ENCODE assay signal across 8 mouse cellular contexts in genomic region chr5:135185596-135185995, GRCm38 (mm10). TPM values are rescaled to one million over a fixed set of nuclear protein-coding genes. Genes with fewer than 3 reads are reported as not detected.
DNase-seq lines count a peak whose midpoint lies in the region; ATAC-seq and TF ChIP-seq lines count a peak whose summit lies in the region.

No protein-coding gene starts in this region.

- H3K4me2 ChIP-seq in intestine, postnatal 0 days (replicated peaks; ENCODE audit: low read depth): no peak overlapping the region
- no peak overlapping the region for H3K4me2 ChIP-seq in intestine, embryonic 15.5 days (replicated peaks)
- H3K4me2 ChIP-seq in lung, postnatal 0 days (replicated peaks; ENCODE audit: low read depth, low read length): no peak overlapping the region
- H3K4me2 ChIP-seq in intestine, embryonic 16.5 days (ENCODE audit: low read depth, low read length): no peak overlapping the region

- WGBS in intestine, postnatal 0 days: 43% methylated on average over 3 of the region's 3 CpGs
- 30% methylated on average over 3 of the region's 3 CpGs for WGBS in intestine, embryonic 15.5 days
- WGBS in lung, postnatal 0 days: 35% methylated on average over 3 of the region's 3 CpGs
- WGBS in intestine, embryonic 16.5 days: 31% methylated on average over 3 of the region's 3 CpGs

- no peak for TF ChIP-seq POLR2A in ES-Bruce4 (IDR thresholded peaks at IDR 0.05; ENCODE audit: insufficient read depth, low read length)

- H3K27me3 ChIP-seq in intestine, postnatal 0 days (replicated peaks; ENCODE audit: control insufficient read depth, insufficient read depth, low read length): no peaks in the 10 kb centered on the region
- no peaks in the 10 kb centered on the region for H3K27me3 ChIP-seq in intestine, embryonic 15.5 days (replicated peaks)
- no peaks in the 10 kb centered on the region for H3K27me3 ChIP-seq in ES-Bruce4 (ENCODE audit: control insufficient read depth, insufficient read depth, low read length, poor library complexity, severe bottlenecking)
- H3K27me3 ChIP-seq in lung, postnatal 0 days (replicated peaks; ENCODE audit: insufficient read depth, low read length): no peaks in the 10 kb centered on the region
- no peaks in the 10 kb centered on the region for H3K27me3 ChIP-seq in intestine, embryonic 16.5 days (replicated peaks; ENCODE audit: control insufficient read depth, insufficient read depth, low read length)

- H3K4me3 ChIP-seq in intestine, postnatal 0 days (ENCODE audit: low read depth, low read length): no peak overlapping the region
- H3K4me3 ChIP-seq in intestine, embryonic 15.5 days (replicated peaks): no peak overlapping the region
- no peak overlapping the region for H3K4me3 ChIP-seq in ES-Bruce4 (ENCODE audit: low read depth, low read length)
- H3K4me3 ChIP-seq in lung, postnatal 0 days (ENCODE audit: low read depth, low read length): no peak overlapping the region
- H3K4me3 ChIP-seq in intestine, embryonic 16.5 days (ENCODE audit: low read length): no peak overlapping the region

- TF ChIP-seq EP300 in ES-Bruce4 (IDR thresholded peaks at IDR 0.05; ENCODE audit: insufficient read depth, low read depth, low read length): no peak
- no peak for TF ChIP-seq EP300 in lung, postnatal 0 days (IDR thresholded peaks at IDR 0.05)

- intact Hi-C loops in heart, postnatal 25 days (cut with DNase I): loop anchor here (5.0 kb wide), 2 partner anchors 173 to 507 kb away; no protein-coding TSS in a partner anchor

- peaks cover 6% of the 10 kb centered on the region; the same call in 1 of the 2 replicates for H3K4me1 ChIP-seq in intestine, postnatal 0 days (replicated peaks; ENCODE audit: control insufficient read depth, insufficient read depth, low read length)
- H3K4me1 ChIP-seq in intestine, embryonic 15.5 days (replicated peaks): peaks cover 14% of the 10 kb centered on the region
- H3K4me1 ChIP-seq in ES-Bruce4 (ENCODE audit: control insufficient read depth, insufficient read depth, low read length): peaks cover 5% of the 10 kb centered on the region
- no peaks in the 10 kb centered on the region for H3K4me1 ChIP-seq in lung, postnatal 0 days (ENCODE audit: insufficient read depth, low read depth, low read length)
- H3K4me1 ChIP-seq in intestine, embryonic 16.5 days (ENCODE audit: control insufficient read depth, insufficient read depth, low read length): peaks cover 21% of the 10 kb centered on the region

- no peak overlapping the region for H3K27ac ChIP-seq in intestine, postnatal 0 days (ENCODE audit: low read depth, low read length)
- no peak overlapping the region for H3K27ac ChIP-seq in intestine, embryonic 15.5 days
- no peak overlapping the region for H3K27ac ChIP-seq in ES-Bruce4 (ENCODE audit: insufficient read depth, low read length)
- H3K27ac ChIP-seq in lung, postnatal 0 days (ENCODE audit: low read length): no peak overlapping the region
- H3K27ac ChIP-seq in intestine, embryonic 16.5 days (ENCODE audit: low read length): no peak overlapping the region

- ATAC-seq in intestine, postnatal 0 days: no peak
- ATAC-seq in intestine, embryonic 15.5 days: no peak
- no peak for ATAC-seq in lung, postnatal 0 days
- ATAC-seq in intestine, embryonic 16.5 days: no peak

- H3K9ac ChIP-seq in intestine, postnatal 0 days (ENCODE audit: low read depth, low read length): no peak overlapping the region
- H3K9ac ChIP-seq in intestine, embryonic 15.5 days: no peak overlapping the region
- H3K9ac ChIP-seq in ES-Bruce4 (ENCODE audit: low read depth, poor library complexity, severe bottlenecking): no peak overlapping the region
- H3K9ac ChIP-seq in lung, postnatal 0 days (replicated peaks; ENCODE audit: low read depth): no peak overlapping the region
- H3K9ac ChIP-seq in intestine, embryonic 16.5 days (ENCODE audit: low read depth, low read length): no peak overlapping the region

- peaks cover 19% of the 10 kb centered on the region for H3K36me3 ChIP-seq in intestine, postnatal 0 days (ENCODE audit: control insufficient read depth, insufficient read depth)
- peaks cover 14% of the 10 kb centered on the region; the same call in 1 of the 2 replicates for H3K36me3 ChIP-seq in intestine, embryonic 15.5 days
- H3K36me3 ChIP-seq in ES-Bruce4 (ENCODE audit: control insufficient read depth, insufficient read depth, low read length, poor library complexity, severe bottlenecking): peaks cover 13% of the 10 kb centered on the region
- peaks cover 11% of the 10 kb centered on the region for H3K36me3 ChIP-seq in lung, postnatal 0 days (ENCODE audit: insufficient read depth, low read length)
- H3K36me3 ChIP-seq in intestine, embryonic 16.5 days (ENCODE audit: control insufficient read depth, insufficient read depth, low read length): peaks cover 9% of the 10 kb centered on the region

- peak; percentile 58 for TF ChIP-seq CTCF in intestine, postnatal 0 days (IDR thresholded peaks at IDR 0.05; ENCODE audit: low read depth)
- TF ChIP-seq CTCF in ES-Bruce4 (IDR thresholded peaks at IDR 0.05; ENCODE audit: low read depth, low read length): peak; percentile 66
- peak; percentile 54 for TF ChIP-seq CTCF in lung, postnatal 0 days (IDR thresholded peaks at IDR 0.05)

- no peaks in the 10 kb centered on the region for H3K9me3 ChIP-seq in intestine, postnatal 0 days (ENCODE audit: control insufficient read depth)
- no peaks in the 10 kb centered on the region for H3K9me3 ChIP-seq in intestine, embryonic 15.5 days
- no peaks in the 10 kb centered on the region for H3K9me3 ChIP-seq in ES-Bruce4 (replicated peaks; ENCODE audit: control insufficient read depth, insufficient read depth, low read length, poor library complexity, severe bottlenecking)
- no peaks in the 10 kb centered on the region for H3K9me3 ChIP-seq in lung, postnatal 0 days (ENCODE audit: low read length)
- no peaks in the 10 kb centered on the region for H3K9me3 ChIP-seq in intestine, embryonic 16.5 days (ENCODE audit: control insufficient read depth, low read length)

- peak; percentile 49 for DNase-seq in c-Kit-negative CD71-positive TER-119-positive erythroid progenitor cells, embryonic 14.5 days (ENCODE audit: low read depth, low spot score)
- peak; percentile 46 for DNase-seq in lung, postnatal 0 days (ENCODE audit: low spot score)
- no peak for DNase-seq in heart, postnatal 25 days (ENCODE audit: low spot score)
- no peak for DNase-seq in spleen, adult 12 weeks (ENCODE audit: low spot score)

RNA-seq across cellular contexts. Expression of gene Baz1b, which starts 1.5 kb away (rescaled TPM):
- 11.0 and 12.0 TPM in 2 replicates for polyA plus RNA-seq in intestine, postnatal 0 days (2015; fragmentation: Nextera tagmentation; extraction: Ambion mirVana)
- polyA plus RNA-seq in intestine, embryonic 15.5 days (2015; fragmentation: Nextera tagmentation; extraction: Ambion mirVana): 33.1 and 34.1 TPM in 2 replicates
- polyA plus RNA-seq in ES-Bruce4 (2011; ENCODE audit: insufficient read depth, insufficient read length, low read depth, missing spikeins): 84.9 and 86.6 TPM in 2 replicates
- 14.6 and 19.2 TPM in 2 replicates for polyA plus RNA-seq in lung, postnatal 0 days (2015; fragmentation: Nextera tagmentation; extraction: Ambion mirVana)
- total RNA-seq in heart, postnatal 25 days (2021): 10 to 100 TPM; 38.2 to 45.3 TPM
- 19.0 and 20.9 TPM in 2 replicates for polyA plus RNA-seq in intestine, embryonic 16.5 days (2015; fragmentation: Nextera tagmentation; extraction: Ambion mirVana)

RNA-seq across cellular contexts. Expression of gene Bcl7b, which starts 17.5 kb away (rescaled TPM):
- 65.1 and 65.7 TPM in 2 replicates for polyA plus RNA-seq in intestine, postnatal 0 days (2015; fragmentation: Nextera tagmentation; extraction: Ambion mirVana)
- polyA plus RNA-seq in intestine, embryonic 15.5 days (2015; fragmentation: Nextera tagmentation; extraction: Ambion mirVana): 50.2 and 50.3 TPM in 2 replicates
- 19.5 and 24.0 TPM in 2 replicates for polyA plus RNA-seq in ES-Bruce4 (2011; ENCODE audit: insufficient read depth, insufficient read length, low read depth, missing spikeins)
- polyA plus RNA-seq in lung, postnatal 0 days (2015; fragmentation: Nextera tagmentation; extraction: Ambion mirVana): 63.1 and 65.7 TPM in 2 replicates
- total RNA-seq in heart, postnatal 25 days (2021): 10 to 100 TPM; 35.1 to 35.2 TPM
- 53.7 and 54.7 TPM in 2 replicates for polyA plus RNA-seq in intestine, embryonic 16.5 days (2015; fragmentation: Nextera tagmentation; extraction: Ambion mirVana)

RNA-seq across cellular contexts. Expression of gene Tbl2, which starts 36.1 kb away (rescaled TPM):
- polyA plus RNA-seq in intestine, postnatal 0 days (2015; fragmentation: Nextera tagmentation; extraction: Ambion mirVana): 17.7 and 18.0 TPM in 2 replicates
- 26.3 and 28.0 TPM in 2 replicates for polyA plus RNA-seq in intestine, embryonic 15.5 days (2015; fragmentation: Nextera tagmentation; extraction: Ambion mirVana)
- 28.2 and 32.4 TPM in 2 replicates for polyA plus RNA-seq in ES-Bruce4 (2011; ENCODE audit: insufficient read depth, insufficient read length, low read depth, missing spikeins)
- polyA plus RNA-seq in lung, postnatal 0 days (2015; fragmentation: Nextera tagmentation; extraction: Ambion mirVana): 8.7 and 9.5 TPM in 2 replicates
- 10 to 100 TPM; 11.2 to 14.6 TPM for total RNA-seq in heart, postnatal 25 days (2021)
- 26.1 and 27.4 TPM in 2 replicates for polyA plus RNA-seq in intestine, embryonic 16.5 days (2015; fragmentation: Nextera tagmentation; extraction: Ambion mirVana)

Comparison
In these comparisons a context has a peak if more than half of its experiments do, and no peak if none do; other contexts are left out.
1. DNase-seq: peak in c-Kit-negative CD71-positive TER-119-positive erythroid progenitor cells, embryonic 14.5 days (single experiment) and lung, postnatal 0 days (single experiment); none in heart, postnatal 25 days (single experiment) and spleen, adult 12 weeks (single experiment).
2. Peak in every context shown above with its lines, with median percentiles within 50 percentile points of each other: CTCF ChIP-seq.